Mouse (Mus musculus) kidney, embryonic 16.5 days (tissue): ENCODE data around the gene Ccdc33. TPM values are rescaled to one million over a fixed set of nuclear protein-coding genes. Genes with fewer than 3 reads are reported as not detected.

Source experiments
- ATAC-seq: fragments of 200-750 bp; cut with Nextera tagmentation; 2 replicates; pipeline ENCODE4 v1.8.0; 2017; ENCODE audit warnings: moderate TSS enrichment; ENCODE audit not compliant: low FRiP score, low TSS enrichment
- H3K27ac ChIP-seq: fragments of 300-500 bp; sonication (generic); 2 replicates; pipeline ENCODE4 v1.5.1; 2014; ENCODE audit warnings: low read length
- H3K27me3 ChIP-seq: fragments of 300-500 bp; sonication (generic); 2 replicates; pipeline ENCODE4 v1.6.1; 2014; ENCODE audit warnings: low read length, control low read depth, mixed read lengths; ENCODE audit not compliant: insufficient read depth
- H3K36me3 ChIP-seq: fragments of 300-500 bp; sonication (generic); 2 replicates; pipeline ENCODE4 v1.6.1; 2014; ENCODE audit warnings: low read length, control low read depth, mixed read lengths; ENCODE audit not compliant: insufficient read depth
- H3K4me1 ChIP-seq: fragments of 300-500 bp; sonication (generic); 2 replicates; pipeline ENCODE4 v1.6.1; 2014; ENCODE audit warnings: low read length, control low read depth, mixed read lengths; ENCODE audit not compliant: insufficient read depth
- H3K4me2 ChIP-seq: fragments of 300-500 bp; sonication (generic); replicated peaks from 2 replicates; pipeline ENCODE4 v1.6.1; 2014; ENCODE audit warnings: low read depth, low read length
- H3K4me3 ChIP-seq: fragments of 300-500 bp; sonication (generic); 2 replicates; pipeline ENCODE4 v1.5.1; 2014; ENCODE audit warnings: mild to moderate bottlenecking, low read length
- H3K9ac ChIP-seq: fragments of 300-500 bp; sonication (generic); replicated peaks from 2 replicates; pipeline ENCODE4 v1.6.1; 2014; ENCODE audit warnings: low read length
- H3K9me3 ChIP-seq: fragments of 300-500 bp; sonication (generic); 2 replicates; pipeline ENCODE4 v1.6.1; 2016; ENCODE audit warnings: low read length, control low read depth
- WGBS: fragments of 180-500 bp; shearing (Covaris S2); extraction: QIAGEN DNeasy Blood & Tissue Kit; methylation state at CpG from one replicate; pipeline ENCODE4 v1.1.7; 2014; 5-methylcytosine and 5-hydroxymethylcytosine counted together
- polyA plus RNA-seq: library from polyadenylated mRNA; unstranded; fragments of >200 nt; fragmentation: Nextera tagmentation; extraction: Ambion mirVana; gene quantifications from 2 replicates; pipeline ENCODE4 v1.2.1, GENCODE M21; 2015

Ccdc33 gene
- polyA plus RNA-seq, 1 experiment from 2014 or later: 0.21 TPM

DNA sequence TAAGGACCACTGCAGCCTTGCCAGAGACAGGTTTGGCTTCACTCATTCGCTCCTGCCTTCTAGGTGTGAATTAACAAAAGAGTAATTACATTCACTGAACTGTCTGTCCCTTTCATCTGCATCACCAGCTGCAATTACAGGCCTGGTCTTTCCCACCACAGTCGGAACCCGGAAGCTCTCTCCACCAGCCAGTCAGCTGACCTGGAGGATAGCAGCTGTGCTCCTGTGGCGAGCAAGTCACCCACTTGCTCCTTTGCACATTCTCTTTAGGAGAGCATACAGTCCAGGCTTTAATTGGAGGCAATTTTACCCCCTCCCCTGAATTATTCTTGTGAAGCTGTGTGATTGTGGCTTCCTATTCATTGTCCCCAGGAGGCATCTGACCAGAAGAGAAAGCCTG lies 73.0 kb downstream of the Ccdc33 start:
- no peak overlapping the region for H3K4me3 ChIP-seq
- no peaks in the 10 kb centered on the region for H3K36me3 ChIP-seq
- H3K9me3 ChIP-seq: no peaks in the 10 kb centered on the region
- ATAC-seq: no peak
- no peak overlapping the region for H3K4me2 ChIP-seq
- no peaks in the 10 kb centered on the region; the same call in 1 of the 2 replicates for H3K27me3 ChIP-seq
- no peak overlapping the region; the same call in 1 of the 2 replicates for H3K9ac ChIP-seq
- H3K4me1 ChIP-seq: peaks cover 15% of the 10 kb centered on the region
- H3K27ac ChIP-seq: no peak overlapping the region
- 26% methylated on average over 4 of the region's 4 CpGs for WGBS

DNA sequence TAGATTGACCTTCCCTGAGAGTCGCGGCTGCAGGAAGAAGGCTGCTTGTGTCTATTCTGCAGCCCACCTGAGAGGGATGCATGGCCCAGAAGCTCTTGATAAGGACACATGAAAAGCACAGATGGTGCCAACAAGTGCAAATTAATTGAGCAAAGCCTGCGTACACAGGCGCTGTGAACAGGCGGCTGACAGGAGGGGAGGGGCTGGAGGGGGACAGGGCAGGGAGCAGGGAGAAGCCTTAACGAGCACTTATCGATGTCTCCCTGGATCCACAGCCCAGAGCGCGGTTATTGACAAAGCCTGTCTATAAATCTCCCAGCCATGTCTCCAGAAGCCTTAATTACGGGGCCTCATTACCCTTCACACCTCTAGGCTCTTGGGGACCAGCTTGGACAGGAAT lies 73.8 kb downstream of the Ccdc33 start:
- no peak overlapping the region for H3K4me2 ChIP-seq
- 21% methylated on average over 10 of the region's 10 CpGs for WGBS

DNA sequence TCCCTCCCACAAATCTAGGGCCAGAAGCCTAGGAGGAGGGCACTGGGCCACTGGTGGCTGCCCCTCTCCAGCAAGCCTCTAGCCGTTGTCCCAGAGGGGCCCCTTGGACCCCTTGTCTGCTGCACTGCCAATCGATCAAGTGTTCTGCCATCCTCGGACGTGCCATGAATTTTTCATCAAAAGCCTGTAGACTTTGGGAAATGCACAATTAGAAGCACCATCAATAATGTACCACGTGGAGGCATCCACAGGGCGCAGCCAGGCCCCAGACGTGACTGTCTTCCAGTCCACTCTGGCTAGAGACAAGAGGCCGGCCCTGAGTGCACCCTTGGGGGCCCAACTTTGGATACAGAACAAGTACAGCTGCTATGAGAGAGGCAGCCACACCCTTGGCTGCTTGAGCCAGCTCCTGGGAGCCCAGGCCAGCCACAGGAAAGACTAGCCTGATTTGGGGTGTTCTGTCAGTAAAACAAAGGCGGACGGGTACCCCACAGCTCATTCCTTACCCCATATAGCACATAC lies 75.1 kb downstream of the Ccdc33 start:
- no peaks in the 10 kb centered on the region for H3K27me3 ChIP-seq
- H3K4me3 ChIP-seq: no peak overlapping the region
- H3K9ac ChIP-seq: no peak overlapping the region
- WGBS: 87% methylated on average over 10 of the region's 10 CpGs
- no peaks in the 10 kb centered on the region for H3K36me3 ChIP-seq
- no peak overlapping the region for H3K27ac ChIP-seq
- no peak for ATAC-seq
- H3K4me2 ChIP-seq: no peak overlapping the region
- peaks cover 22% of the 10 kb centered on the region for H3K4me1 ChIP-seq
- no peaks in the 10 kb centered on the region for H3K9me3 ChIP-seq

More for the DNA sequence above, 73.8 kb downstream of the Ccdc33 start:
- Histone ChIP-seq H3K4me3 (no peak overlapping the region), H3K4me1 (peaks cover 18% of the 10 kb centered on the region), H3K27me3 (no peaks in the 10 kb centered on the region; the same call in 1 of the 2 replicates), H3K9me3 (no peaks in the 10 kb centered on the region), H3K27ac (no peak overlapping the region), H3K9ac (no peak overlapping the region), H3K36me3 (no peaks in the 10 kb centered on the region)
- ATAC-seq: no peak

GRCm38 (mm10) chr9:58042391-58042790 lies 76.2 kb downstream of the Ccdc33 start:
- no peak overlapping the region for H3K9ac ChIP-seq
- no peak overlapping the region; the same call in 1 of the 2 replicates for H3K27ac ChIP-seq
- H3K4me3 ChIP-seq: no peak overlapping the region
- peaks cover 22% of the 10 kb centered on the region for H3K4me1 ChIP-seq
- 21% methylated on average over 10 of the region's 10 CpGs for WGBS
- no peaks in the 10 kb centered on the region for H3K9me3 ChIP-seq
- H3K4me2 ChIP-seq: no peak overlapping the region
- H3K27me3 ChIP-seq: peaks cover 4% of the 10 kb centered on the region; the same call in 1 of the 2 replicates
- ATAC-seq: no peak
- no peaks in the 10 kb centered on the region for H3K36me3 ChIP-seq

- Histone ChIP-seq H3K4me3 (no peak overlapping the region), H3K9me3 (no peaks in the 10 kb centered on the region), H3K27me3 (peaks cover 4% of the 10 kb centered on the region; the same call in 1 of the 2 replicates), H3K27ac (peak overlapping the region; percentile 25), H3K9ac (0 out of 2 replicates have a peak overlapping the region, but pooled peaks have one; percentile 10), H3K36me3 (no peaks in the 10 kb centered on the region), H3K4me2 (no peak overlapping the region), H3K4me1 (peaks cover 22% of the 10 kb centered on the region)
- 40% methylated on average over 4 of the region's 4 CpGs for WGBS
- ATAC-seq: no peak
Measured at GRCm38 (mm10) chr9:58040977-58041376, 77.6 kb downstream of the Ccdc33 start.

- H3K36me3 ChIP-seq: no peaks in the 10 kb centered on the region
- H3K4me3 ChIP-seq: no peak overlapping the region
- no peak overlapping the region for H3K27ac ChIP-seq
- H3K9ac ChIP-seq: no peak overlapping the region
- 27% methylated on average over 19 of the region's 19 CpGs for WGBS
- H3K27me3 ChIP-seq: peaks cover 4% of the 10 kb centered on the region; the same call in 1 of the 2 replicates
- no peaks in the 10 kb centered on the region for H3K9me3 ChIP-seq
- ATAC-seq: peak; percentile 78
- H3K4me2 ChIP-seq: no peak overlapping the region
- peaks cover 17% of the 10 kb centered on the region for H3K4me1 ChIP-seq
Measured at GRCm38 (mm10) chr9:58038500-58039168, 80.0 kb downstream of the Ccdc33 start.

GRCm38 (mm10) chr9:58036961-58037360 lies 81.7 kb downstream of the Ccdc33 start:
- no peak for ATAC-seq
- H3K36me3 ChIP-seq: no peaks in the 10 kb centered on the region
- no peak overlapping the region for H3K9ac ChIP-seq
- H3K4me2 ChIP-seq: no peak overlapping the region
- H3K27ac ChIP-seq: no peak overlapping the region
- WGBS: 70% methylated on average over 4 of the region's 4 CpGs
- no peak overlapping the region for H3K4me3 ChIP-seq
- H3K27me3 ChIP-seq: peaks cover 4% of the 10 kb centered on the region; the same call in 1 of the 2 replicates
- peaks cover 11% of the 10 kb centered on the region for H3K4me1 ChIP-seq
- H3K9me3 ChIP-seq: no peaks in the 10 kb centered on the region

DNA sequence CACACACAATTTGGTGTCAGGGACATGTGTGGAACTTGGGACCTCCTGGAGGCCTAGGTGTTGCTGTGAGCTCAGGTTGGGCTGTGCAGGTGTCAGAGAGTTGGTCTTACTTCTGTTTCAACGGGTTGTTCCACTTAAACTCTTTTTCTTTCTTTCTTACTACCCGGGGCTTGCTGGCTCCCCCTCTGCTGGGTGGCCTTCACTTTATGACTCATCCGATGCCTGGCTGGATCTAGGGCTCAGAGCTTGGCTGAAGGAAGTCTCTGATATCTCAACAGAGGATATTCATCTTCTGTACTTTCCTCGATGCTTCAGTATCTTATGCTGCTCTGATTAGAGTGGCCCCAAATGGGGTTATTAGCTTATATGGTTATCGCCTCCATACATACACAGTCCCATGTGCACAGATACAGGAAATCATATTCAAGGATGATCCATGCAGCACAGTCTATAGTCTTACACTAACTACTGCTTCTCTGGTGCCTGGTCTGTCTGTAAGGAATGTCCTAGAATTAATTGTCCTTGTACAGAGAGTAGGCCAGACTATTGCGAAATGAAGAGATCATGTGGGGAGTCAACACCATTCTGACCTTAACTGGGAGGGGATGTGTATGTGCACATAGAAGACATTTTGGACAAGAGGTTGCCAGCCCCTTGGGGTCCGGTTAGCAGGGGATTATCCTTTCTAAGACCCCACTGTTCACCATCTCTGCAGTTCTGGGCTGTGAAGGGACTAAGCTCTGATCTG lies 82.5 kb downstream of the Ccdc33 start:
- no peak overlapping the region for H3K27ac ChIP-seq
- WGBS: 61% methylated on average over 7 of the region's 7 CpGs
- peaks cover 4% of the 10 kb centered on the region; the same call in 1 of the 2 replicates for H3K27me3 ChIP-seq
- no peak overlapping the region for H3K4me2 ChIP-seq
- no peaks in the 10 kb centered on the region for H3K9me3 ChIP-seq
- H3K4me1 ChIP-seq: peaks cover 7% of the 10 kb centered on the region; the same call in 1 of the 2 replicates
- no peak overlapping the region for H3K9ac ChIP-seq
- no peak overlapping the region for H3K4me3 ChIP-seq
- no peaks in the 10 kb centered on the region for H3K36me3 ChIP-seq
- no peak for ATAC-seq

DNA sequence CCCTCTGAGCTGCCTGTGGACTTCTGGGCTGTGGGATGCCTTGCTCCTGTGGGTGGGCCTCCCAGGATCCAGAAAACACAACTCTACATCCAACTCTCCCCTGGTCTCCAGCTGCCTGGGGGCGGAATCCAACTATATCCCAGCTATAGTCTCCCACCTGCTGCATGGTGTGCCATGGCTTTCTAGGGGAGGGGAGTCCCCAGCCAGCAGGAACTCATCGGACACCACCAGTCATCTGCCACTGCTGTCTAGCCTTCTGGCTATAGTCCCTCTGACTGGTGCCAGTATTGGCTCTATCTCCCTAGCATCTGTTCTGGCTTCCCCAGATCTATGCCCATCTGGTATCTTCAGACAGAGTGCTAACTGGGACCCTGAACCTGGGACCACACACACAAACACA lies 83.1 kb downstream of the Ccdc33 start:
- Histone ChIP-seq H3K4me1 (peaks cover 7% of the 10 kb centered on the region; the same call in 1 of the 2 replicates), H3K27me3 (peaks cover 4% of the 10 kb centered on the region; the same call in 1 of the 2 replicates), H3K27ac (no peak overlapping the region), H3K9me3 (no peaks in the 10 kb centered on the region), H3K9ac (no peak overlapping the region), H3K36me3 (no peaks in the 10 kb centered on the region), H3K4me2 (no peak overlapping the region), H3K4me3 (no peak overlapping the region)
- no peak for ATAC-seq
- WGBS: 75% methylated on average over 2 of the region's 2 CpGs
